Mouse (Mus musculus): ENCODE measurements around the gene Pnrc2. TPM values are rescaled to one million over a fixed set of nuclear protein-coding genes. Genes with fewer than 3 reads are reported as not detected.

Gene Pnrc2
- total RNA-seq, 2 experiments from 2014 or later, result 98.7 to 149 TPM

DNA sequence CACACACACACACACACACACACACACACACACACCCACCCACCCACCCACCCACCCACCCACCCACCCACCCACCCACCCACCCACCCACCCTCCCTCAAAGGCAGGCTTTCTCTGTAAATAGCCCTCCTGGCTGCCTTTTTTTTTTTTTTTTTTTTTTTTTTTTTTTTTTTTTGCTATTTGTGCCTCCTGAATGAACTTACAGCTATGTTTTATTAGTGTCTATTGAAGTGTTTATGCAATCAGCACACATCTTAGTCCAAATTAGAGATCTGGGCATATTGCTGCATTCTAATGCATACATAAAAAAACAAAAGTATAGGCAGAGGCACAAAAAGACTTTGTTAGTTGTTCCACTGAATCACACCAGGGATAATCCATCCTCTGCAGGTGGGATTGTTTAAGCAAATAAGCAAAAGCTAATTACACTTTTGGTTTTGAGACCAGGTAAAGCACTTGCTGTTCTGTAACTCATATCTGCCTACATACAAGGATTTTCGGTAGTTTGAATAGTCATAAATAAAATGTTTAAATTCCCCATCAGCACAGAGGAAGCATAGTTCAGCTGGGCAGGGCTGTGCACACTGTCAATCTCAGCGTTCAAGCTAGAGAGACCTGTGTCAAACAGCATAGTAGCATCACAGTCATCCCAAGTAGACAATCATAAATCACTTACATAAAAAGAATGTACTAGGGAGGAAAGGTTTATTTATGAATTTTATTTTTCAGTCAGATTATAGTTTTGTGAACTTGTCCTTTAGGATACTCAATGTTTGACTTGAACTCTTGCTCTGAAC, 3.2 kb downstream of the Pnrc2 start:
- DNase-seq, result no peak

DNA sequence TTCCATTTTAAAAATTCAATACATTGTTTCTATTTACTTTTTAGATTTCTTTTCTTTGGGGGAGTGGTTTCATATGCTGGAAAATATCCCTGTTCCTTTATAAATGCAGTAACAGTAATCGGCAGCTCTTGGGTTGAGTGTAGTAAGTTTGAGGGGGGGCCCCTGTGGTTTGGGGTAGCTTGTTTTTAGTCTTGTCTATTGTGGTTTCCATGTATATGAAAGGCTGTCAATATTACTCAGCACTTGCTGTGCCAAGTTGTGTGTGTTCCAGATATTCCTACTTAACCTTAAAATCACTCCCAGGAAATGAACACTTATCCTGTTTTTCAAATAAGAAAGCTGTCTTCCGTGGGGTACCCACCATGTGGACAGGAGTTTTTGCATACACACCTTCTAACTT, 4.7 kb downstream of the Pnrc2 start:
- DNase-seq, result no peak

DNA sequence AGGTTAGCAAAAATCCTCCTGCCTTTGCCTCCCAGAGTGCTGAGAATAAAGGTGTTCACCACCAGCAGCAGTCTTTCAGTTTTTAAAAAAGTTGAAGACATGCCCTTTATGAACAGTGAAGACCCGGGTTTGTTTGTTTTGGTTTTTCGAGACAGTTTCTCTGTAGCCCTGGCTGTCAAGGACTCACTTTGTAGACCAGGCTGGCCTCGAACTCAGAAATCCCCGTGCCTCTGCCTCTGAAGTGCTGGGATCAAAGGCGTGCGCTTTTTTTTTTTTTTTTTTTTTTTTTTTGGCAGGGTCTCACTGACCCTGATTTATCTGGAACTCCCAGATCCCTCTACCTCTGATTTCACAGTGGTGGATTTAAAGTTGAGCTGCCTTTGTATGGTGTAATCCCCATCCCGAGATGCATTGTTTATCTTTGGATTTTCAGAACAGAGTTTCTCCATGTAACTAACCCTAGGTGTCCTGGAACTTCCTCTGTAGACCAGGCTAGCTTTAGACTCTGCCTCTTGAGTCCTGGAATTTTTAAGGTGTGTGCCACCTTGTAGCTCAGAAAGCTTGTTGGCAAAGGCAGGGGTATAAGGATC, 16.0 kb downstream of the Pnrc2 start:
- DNase-seq, result no peak

DNA sequence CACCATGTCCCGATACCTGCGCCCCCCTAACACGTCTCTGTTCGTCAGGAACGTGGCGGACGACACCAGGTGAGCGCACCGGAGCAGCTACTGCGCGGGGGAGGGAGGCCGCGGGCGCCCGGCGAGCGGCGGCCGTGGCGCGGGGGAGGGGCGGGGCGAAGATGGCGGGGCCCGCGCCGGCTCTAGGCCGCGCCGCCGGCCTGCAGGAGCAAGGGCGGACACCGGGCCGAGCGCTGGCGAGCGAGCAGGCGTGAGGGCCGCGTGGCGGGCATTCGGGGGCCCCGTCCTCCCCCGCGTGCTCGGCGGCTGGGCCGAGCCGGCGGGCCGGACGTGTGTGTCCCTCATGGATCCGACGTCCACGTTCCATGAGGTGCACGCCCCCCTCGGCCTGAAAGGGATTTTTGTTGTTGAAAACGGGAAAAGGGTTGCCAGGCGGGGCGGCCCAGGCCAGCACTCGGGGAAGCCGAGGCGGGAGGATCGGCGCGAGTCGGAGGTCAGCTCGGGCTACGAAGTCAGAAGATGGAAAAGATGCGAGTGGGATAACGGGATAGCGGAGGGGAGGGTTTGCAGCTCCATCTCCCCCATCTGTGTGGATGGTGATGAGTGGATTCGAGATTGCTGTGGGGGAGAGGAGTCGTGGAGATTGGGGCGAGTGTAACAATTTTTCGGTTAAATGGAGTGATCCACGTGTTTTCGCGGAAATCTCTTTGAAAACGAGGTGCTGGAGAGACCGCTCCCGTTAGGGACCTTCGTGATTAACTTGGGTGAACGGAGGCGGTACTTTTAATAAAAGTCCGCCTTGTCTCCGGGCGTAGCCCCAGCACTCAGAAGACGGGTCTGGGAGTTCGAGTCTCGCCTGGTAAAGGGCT, 17.2 kb downstream of the Pnrc2 start:
- DNase-seq, result peak; percentile 79

DNA sequence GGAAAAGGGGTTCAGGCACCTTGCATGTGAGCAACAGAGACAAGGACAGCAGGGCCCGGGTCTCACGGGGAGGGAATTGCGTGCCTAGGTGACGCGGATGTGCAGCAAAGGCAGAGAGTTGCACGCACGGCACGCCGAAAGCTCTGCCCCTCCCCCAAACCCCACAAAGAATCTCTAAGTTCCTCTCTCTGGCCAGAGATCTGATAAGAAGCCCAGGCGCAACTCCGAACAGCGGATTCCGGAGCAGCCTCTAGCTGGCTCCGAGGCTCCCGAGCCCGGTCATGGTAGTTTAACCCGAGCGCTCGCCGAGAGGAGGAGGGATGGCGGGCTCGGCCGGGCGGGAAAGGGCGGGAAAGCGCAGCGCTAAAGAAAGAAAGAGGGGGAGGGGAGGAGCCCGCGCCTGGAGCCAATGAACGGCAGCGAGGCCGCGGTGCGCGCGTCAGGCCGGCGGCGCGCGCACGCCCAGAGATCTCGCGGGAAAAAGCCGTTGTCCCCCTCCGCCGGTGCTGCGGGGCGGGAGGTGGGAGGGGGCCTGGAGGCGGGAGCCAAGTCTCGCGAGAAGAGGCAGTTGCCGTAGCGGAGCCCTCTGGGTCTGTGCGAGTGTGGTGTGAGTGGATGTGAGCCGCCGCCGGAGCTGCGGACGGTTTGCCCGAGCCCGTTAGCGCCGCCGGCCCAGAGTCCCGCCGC, 18.0 kb downstream of the Pnrc2 start, which contains the start of gene Srsf10:
TSS of gene Srsf10 (plus strand) at position 212 of the 687 bp plus-strand sequence.
- DNase-seq, result peak; percentile 98

DNA sequence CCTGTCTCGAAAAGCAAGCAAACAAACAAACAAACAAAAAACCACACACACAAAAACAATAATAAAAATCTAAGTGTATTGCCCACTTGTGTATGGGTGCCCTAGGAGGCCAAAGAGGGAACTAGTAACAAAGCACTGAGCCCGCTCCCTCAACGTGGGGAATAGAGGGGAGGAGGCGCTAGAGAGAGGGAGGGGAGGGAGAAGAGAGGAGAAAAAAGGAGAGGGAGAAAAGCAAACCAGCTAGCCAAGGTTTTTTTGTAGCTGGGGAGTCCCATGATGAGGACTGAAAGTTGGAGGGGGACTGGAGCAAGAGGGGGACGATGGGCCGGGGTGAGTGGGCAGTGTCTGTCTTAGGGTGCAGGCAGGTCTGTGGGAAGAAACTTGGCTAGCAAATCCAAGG, 18.6 kb downstream of the Pnrc2 start:
- no peak for DNase-seq

DNA sequence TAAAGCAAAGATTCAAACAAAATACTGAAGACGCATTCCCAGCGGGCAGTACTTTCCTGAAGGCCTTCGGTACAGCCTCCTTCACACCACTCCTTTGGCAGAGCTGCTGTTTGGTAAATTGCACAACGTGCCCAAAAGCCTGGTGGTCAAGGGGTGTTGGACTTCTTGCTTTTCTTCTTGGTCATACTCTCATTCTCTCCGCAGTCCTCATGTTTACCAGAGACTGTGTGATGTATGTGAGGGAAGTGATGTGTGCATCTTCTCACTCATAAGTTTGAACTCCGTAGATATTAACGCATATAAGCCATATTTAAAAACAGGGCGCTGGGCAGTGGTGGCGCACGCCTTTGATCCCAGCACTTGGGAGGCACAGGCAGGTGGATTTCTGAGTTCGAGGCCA, 19.0 kb downstream of the Pnrc2 start:
- no peak for DNase-seq

DNA sequence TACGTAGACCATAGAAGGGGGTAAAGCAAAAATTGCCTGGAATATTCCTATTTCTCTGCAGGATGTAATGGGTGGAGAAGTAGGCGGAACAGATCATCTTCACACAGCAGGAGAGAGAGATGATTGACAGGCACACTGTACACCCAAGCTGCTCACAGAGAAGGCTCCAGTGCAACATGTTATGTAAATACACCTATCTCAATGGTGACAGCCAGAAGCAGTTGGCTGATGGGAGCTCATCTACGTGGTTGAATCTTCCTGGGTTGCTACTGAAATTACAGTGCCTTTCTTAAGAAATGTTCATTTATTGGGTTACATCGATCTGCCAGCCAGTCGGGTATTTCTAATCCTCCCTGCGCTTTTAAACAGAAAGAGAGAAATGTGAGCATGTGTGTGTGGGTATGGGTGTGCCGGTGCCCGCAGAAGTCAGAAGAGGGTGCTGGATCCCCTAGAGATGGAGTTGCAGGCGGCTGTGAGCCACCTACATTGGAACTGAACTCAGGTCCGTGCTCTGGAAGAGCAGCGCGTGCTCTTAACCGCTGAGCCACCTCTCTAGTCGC, 19.6 kb downstream of the Pnrc2 start:
- DNase-seq, result no peak

DNA sequence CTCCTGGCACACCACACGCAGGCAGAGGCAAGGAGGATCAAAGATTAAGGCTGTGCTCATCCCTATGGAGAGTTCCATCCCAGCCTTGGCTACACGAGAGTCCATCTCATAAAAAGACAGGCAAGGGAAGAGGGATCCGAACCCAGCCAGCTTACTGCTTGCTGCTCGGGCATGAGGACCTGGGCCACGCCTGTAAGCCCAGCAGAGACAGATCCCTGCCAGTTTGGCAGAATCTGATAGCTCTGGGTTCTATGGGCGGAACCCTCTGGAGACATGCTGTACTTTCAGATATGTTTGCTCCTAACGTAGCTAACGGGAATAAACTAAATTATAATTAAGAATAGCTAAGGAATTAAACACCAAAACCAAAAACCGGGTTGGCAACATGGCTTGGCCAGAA, 21.7 kb downstream of the Pnrc2 start:
- DNase-seq, result no peak

DNA sequence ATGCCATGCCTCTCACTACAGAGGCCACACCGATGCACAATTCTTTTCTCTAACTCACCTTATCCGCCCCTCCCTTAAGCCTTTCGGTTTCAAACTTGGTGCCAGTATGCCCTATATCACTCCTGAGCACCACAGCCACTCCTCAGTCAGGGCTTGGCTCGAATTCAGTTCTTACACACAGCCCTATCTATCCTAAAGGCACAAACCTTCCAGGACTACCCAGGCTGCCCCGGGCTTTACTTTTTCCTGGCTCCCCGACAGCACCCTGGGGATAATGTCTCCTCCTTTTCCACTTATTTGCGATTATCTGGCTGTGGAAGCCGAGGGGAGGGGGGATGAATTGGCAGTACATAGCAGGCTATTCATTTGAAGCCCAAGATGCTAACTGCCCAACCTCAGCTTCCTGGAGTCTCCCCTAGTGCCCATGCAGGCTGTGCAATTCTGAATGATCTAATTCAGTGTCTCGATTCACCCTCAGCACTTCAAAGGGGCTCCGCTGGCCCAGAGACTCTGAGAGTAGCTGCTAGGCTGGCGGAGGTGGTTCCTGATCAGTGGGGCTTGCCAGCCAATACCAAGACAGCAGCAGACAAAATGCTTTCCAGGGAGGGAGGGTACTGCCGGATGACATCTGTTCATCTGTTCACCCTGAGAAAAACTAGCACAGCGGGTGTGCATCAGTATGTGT, 23.1 kb downstream of the Pnrc2 start:
- no peak for DNase-seq

DNA sequence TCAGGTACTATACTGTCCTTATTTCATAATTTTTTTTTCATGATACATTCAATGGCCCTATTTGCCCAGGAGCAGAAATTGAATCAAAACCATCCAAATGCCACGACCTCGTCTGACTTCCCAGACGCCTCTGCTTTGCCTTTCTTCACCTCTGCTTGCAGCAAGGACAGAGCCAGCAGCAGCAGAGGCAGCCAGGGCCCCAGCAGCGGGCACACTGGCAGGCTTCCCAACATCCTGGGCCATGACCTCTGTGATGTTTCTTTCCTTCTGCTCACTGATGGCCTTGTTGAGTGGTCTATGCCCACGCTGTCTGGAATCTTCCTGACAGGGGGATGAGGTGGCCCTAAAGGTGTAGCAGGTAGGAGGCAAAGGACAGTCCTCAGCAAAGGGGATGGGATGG, 26.1 kb downstream of the Pnrc2 start:
- peak; percentile 84 for DNase-seq

DNA sequence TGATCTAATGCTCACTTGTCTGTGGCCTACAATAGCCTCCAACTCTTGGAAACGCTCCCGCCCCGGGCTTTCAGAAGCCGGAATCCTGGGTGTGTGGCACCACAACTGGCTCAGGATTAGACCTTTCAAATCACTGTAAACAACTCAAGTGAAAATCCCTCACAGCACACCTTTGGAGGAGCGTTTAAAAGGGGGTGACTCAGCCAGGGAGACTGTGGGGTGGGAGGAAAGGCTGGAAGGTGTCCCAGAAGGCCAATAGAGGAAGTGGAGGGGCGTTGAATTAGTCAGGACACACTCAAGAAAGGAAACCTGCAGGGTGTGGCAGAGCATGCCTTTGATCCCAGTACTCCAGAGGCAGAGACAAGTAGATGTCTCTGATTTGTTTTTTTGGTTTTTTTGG, 29.2 kb downstream of the Pnrc2 start:
- DNase-seq, result no peak

DNA sequence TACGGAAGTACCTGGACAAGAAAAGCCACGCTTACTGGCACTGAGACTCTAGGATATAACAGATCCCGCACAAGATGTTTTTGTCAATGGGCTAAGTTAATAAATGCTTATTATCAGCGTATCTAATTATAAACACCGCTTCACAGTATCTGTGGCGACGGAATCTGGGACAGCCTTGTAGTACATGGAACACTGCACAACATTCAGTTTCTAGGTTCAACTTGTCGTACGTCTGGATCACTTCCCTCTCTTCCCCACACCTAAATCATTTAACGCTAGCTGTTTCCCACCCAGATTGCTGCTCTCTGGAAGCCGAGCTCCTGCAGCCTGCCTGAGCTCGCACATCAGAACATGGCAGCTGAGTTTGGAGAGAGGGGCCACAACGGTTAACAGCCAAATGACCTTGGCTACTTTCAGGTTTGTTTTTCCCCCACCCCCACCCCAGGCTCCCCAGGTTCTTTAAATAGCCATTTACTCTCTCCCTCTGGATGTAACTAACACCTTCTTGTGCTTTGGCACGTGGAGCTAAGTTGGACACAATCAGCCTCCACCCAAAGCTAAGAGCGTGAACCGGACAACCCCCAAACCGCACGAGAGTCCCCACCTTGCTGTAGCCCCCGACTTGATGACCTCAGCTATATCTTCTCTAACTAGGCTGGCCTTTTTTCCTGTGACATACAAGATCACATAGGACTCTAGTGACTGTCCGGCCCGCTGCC, 34.2 kb downstream of the Pnrc2 start:
- no peak for DNase-seq

DNA sequence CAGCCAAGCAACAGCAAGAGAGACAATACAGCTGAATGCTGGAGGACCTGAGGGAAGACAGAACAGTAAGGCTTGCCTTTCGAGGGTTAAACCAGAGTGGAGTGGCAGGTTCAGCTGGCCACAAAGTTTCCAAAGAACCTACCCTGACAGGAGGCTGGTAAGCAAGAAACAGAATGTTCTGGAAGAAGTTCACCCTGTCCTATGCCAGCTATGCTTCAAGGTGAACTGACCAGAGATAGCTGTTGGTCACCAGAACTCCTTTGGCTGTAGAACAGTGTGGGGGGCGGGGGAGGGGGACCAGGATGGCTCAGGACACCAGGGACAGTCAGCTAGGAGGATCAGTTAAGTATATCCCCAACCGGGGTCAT, 34.7 kb downstream of the Pnrc2 start:
- DNase-seq, result no peak

DNA sequence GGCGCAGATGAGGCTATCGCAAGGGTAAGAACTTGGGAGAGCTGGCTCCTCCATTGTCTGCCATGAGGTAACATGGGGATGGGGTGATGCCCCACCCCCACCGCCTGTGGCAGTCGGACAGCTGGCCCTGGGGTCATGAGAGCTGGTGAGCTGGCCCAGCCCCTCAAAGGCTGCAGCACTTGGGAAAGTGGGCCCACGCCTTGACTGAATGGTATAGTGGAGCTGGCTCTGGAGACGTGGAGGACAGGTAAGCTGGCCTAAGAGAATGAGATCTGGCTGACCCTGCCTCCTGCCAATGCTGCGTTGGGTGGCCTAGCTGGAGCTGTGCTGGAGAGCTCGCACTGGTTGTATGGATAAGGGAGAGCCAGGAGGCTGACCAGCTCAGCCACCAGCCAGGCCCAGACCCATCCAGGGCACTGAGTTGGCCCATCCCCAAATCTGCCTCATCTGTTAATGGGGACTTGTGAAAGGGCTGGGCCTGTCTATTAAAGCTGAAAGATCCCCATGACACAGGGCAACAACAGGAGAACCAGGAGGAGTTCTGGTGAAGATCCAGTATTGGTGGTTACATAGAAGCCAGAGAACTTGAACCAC, 39.4 kb downstream of the Pnrc2 start:
- DNase-seq, result no peak

DNA sequence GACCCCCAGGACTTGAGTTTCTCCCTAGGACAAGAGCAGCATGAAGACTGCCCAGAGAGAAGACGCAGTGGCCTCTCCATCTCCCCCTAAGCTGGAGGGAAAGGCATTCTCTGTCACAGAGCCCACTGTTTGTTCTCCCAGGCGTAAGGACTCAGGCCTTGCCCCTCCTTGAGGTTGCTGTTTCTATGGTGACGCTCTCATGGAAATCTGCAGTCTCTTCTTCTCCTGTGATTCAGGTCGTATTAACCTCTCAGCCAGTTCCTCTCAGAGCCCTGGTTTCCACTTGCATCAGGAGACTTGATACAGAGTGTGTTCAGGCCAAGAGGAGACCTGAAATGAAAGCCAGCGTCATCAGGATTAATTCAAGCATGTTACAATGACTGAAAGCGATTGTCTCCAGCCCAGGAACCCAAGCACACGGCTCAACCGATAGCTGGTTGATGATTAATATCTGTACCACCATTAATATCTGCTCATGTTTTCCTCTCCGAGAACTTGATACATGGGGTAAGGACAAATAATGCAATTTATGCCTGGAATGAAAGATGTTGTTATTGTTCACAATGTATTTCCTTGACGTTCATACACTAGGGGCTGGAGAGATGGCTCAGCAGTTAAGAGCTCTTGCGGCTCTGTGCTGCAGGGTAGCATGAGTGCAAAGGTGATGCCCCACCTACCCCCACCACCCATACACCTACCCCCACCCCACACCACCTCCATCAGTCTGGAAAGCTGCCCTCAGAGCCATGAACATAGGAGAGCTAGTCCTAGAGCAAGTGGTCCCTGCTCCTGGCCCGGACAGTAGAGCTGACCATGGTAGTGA, 40.1 kb downstream of the Pnrc2 start:
- no peak for DNase-seq

DNA sequence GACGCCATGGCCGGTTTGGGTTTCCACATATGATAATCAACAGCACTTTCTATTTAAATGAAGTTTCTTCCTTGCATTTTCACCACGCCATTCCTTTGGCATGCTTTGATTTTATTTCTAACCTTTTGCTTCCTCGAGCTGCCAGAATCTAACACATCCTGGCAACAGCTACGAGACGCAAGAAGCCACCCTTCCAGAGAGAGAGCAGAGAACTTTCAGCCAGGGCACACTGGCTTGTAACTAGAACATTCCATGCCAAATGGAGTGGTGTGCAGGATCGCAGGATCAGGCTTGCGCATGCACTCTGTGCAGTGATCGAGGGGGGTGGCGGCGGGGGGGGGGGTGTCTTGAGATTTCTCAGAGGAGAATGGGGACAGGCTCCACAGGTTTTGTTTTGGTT, 41.6 kb downstream of the Pnrc2 start:
- DNase-seq, result peak; percentile 51

DNA sequence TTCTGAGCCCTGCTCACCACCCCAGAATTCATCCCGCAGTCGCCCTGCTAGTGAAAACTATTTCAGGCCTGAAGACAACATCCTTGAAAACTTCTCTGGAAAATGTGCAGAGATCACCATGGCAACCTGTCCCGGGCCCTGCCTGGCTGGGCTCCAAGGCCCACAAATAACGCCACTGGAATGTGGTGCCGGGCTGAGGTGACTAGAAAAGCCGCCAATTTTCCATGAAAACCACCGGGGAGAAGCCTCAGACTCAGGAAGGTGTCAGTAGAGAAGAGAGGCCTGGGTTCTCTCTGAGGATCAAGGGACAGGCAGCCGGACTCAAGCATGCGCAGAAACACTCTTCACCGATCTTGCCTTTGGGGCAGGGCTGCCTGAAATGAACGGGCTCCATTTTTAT, 45.2 kb downstream of the Pnrc2 start:
- DNase-seq, result peak; percentile 91

DNA sequence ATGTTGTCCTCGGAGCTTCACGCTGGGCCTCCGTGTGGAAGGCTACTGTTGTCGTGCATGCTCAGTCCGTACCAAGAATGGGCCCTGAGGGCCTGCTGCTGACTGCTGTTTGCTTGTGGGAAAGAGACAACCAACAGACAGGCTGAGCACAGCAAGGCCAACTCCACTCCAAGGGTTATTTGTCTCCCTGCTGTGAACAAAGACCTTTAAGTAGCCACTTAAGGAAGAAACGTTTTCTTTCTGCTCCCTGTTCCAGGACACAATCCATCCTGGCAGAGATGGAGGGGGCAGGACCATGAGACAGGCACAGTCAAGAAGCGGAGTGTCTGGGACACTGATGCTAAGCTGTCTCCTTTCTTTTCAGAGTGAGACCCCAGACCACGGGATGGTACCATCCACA, 49.4 kb downstream of the Pnrc2 start:
- no peak for DNase-seq

DNA sequence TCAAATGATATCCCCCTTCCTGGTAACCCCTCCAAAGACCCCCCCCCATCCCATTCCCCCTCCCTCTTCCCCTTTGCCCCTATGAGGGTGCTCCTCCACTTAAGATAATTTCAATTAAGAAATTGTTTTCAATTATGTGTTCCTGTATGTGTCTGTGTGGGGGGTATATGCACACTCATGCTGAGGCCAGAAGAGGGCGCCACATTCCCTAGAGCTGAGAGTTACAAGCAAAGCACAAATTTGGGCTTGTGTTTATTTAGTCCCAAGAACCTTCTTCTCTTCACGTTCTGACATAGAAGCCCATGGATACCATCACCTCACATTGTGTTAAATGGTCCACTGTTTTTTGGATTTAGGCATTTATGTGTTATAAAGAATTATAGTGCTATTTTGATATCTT, 50.4 kb downstream of the Pnrc2 start:
- DNase-seq, result peak; percentile 70
